Mouse (Mus musculus): Measurements from ENCODE around the gene 4930404N11Rik.

The 4930404N11Rik gene

DNA sequence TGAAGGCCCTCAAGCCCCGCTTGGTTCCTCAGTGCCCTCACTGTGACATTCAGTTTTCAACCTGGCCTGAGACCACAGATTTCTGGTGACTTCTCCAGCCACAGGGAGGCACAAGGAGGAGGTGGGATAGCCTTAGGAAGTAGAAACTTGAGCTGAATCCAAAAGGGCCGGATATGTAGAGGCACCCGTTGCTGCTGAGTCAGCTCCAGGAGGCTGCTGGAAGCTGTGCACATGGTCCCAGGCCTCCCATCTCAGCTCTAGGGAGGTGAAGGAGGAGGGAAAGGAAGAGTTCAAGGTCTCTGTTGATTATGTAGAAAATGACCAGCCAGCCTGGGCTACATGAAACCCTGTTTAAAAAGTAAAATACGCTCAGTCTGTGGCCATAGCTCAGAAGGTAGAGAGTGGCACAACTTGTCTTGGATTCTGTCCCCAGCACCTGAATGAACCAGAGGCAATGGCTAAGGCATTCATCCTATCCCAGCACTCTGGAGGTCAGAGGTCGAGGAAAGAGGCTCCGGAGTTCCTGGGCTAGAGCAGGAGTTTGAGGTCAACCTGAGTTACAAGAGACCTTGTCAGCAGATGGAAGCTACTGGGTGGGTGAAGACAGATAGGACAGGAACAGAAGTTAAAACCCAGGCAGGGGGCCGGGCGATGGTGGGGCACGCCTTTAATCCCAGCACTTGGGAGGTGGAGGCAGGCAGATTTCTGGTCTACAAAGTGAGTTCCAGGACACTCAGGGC lies 10.7 kb downstream of the 4930404N11Rik start:
- DNase-seq: peak; percentile 38

DNA sequence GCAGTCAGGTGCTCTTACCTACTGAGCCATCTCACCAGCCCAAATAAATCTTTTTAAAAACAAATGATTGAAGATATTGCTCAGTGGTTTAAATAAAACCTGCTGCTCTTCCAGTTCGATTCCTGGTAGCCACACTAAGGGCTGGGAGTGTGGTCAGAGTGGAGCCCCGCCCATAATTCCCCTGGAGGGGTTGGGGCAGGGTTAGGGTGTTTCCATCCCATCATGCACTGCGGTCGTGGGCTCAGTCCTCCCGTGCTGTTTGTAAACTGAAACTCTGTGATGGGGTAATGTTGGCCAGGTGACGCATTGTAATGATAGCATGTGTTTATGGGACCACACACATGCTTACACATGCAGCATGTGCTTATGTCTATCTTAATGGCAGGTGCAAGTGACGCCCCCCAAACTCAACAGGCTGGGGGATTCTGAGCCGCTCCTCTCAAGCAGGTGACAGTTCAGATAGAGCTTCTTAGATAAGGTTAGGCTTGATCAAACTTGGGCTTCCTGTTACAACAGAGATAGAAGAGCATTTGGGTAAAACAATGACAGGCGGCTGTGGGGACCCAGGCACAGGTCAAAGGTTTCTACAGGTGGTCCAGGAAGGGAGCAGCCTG lies 13.8 kb downstream of the 4930404N11Rik start:
- DNase-seq: peak; percentile 51

GRCm38 (mm10) chr10:81350351-81351063 lies 15.1 kb downstream of the 4930404N11Rik start, which contains the start of gene Hmg20b:
TSS of gene Hmg20b (minus strand) at chr10:81350480.
- DNase-seq: peak; percentile 99

- peak; percentile 67 for DNase-seq
Measured at GRCm38 (mm10) chr10:81349961-81350350, 15.7 kb downstream of the 4930404N11Rik start.

DNA sequence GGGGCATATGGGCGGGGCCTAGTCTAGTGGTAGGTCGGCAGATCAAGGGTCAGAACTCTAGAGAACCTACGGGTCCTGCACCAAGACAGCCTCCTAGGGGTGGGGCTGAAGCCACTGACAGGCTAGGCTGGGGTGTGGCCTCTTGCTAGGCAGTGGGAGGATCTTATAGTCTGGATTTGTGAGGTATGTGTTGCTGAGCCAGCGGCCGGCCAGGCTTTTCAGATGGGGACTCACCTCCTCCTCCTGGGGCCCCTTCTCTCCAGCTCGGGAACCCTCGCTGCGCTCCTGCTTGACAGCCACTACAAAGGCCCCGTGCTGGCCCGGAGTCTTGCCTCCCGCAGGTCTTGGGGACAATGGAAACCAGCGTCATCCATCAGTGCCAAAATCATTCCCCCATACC lies 16.5 kb downstream of the 4930404N11Rik start:
- peak; percentile 50 for DNase-seq

GRCm38 (mm10) chr10:81346453-81347067 lies 19.1 kb downstream of the 4930404N11Rik start:
- peak; percentile 25 for DNase-seq

DNA sequence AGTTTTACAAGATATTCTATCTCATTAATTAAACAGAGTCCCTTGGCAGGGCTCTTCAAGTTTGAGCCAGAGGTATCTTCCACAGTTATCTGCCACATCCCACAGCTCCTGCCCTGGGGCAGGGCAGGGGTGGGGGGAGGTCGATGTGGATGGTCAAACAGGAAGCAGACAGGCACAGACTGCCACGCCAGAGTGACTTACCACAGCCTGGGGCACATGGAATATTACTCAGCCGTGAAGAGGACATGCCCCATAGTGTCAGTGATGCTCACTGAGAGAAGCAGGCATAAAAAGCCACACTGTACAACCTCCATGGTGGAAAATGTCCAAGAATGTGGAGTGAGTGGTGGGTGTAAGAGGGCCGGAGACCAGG lies 20.5 kb downstream of the 4930404N11Rik start:
- DNase-seq: no peak

GRCm38 (mm10) chr10:81344421-81345161 lies 21.0 kb downstream of the 4930404N11Rik start:
- DNase-seq: peak; percentile 47

- no peak for DNase-seq
Measured at GRCm38 (mm10) chr10:81342686-81343505, 22.7 kb downstream of the 4930404N11Rik start, which contains the start of gene Gipc3. TSS of gene Gipc3 (minus strand) at chr10:81343266.

DNA sequence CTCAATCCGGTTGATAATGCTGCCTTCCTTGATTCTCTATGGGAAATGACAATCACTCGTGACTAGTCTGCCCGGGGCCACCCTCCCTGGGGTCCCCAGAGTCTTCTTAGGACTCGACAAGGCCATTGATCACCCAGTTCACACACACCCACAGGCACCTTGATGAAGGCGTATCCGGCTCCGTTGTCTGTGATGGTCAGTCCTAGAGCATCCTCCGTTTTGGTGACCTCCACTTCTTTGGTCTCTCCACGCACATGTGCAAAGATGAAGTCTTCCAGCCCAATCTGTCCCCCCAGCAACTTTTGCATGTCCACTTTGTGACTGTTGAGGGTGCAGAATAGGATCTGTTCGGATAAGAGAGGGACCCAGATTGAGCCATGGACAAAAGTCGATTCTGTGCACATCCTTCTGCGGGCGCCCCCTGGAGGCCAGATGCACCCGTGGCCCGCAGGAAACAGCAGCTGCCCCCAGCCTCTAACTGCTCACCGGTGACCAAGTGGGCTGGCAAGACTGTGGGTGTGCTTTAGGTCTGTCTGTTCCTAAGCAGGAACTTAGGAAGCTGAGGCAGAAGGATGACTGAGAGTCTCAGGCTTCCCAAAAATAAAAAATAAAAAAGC lies 24.2 kb downstream of the 4930404N11Rik start:
- peak; percentile 65 for DNase-seq

GRCm38 (mm10) chr10:81340551-81341332 lies 24.9 kb downstream of the 4930404N11Rik start:
- DNase-seq: peak; percentile 32

GRCm38 (mm10) chr10:81336558-81336957 lies 29.1 kb downstream of the 4930404N11Rik start:
- DNase-seq: no peak

DNA sequence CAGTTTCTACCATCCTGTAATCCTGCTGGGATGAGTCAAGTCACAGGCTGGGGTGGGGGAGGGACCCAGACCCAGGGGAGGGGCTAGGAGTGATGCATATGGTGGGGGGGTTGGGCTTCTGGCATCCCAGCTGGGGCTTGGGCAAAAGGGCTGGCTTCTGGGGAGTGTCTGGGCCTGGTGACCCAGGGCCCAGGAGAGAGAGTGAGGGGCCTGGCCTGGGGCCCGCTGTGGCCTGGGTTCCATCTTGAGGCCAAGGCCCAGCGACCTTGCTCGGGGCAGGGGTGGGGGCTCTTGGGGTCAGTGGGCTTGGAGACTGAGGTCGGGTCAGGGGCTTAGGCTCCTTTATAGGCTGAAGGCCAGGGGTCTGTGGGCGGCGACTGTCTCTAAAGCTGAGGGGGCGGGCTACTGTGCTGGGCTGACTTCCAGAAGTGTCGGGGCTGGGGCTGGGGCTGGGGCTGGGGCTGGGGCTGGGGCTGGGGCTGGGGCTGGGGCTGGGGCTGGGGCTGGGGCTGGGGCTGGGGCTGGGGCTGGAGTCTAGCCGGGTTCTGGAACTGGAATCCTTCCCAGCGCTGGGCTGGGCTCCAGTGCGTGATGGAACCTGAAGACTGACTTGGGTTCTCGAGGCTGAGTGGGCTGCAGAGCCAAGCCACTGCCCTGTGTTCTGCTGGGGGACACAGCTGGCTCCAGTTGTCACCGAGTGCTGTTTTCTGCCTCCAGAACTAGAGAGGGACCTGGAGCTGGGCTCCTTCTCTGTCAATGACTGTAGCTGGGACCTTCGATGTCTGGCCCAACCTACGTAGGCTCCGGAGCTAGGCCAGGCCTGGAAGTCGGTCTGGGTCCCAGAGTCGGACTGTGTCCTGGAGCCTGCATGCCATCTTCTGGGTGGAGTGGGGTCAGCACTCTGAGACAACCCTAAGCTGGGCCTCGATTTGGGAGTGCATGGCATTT lies 29.9 kb downstream of the 4930404N11Rik start:
- no peak for DNase-seq

- no peak for DNase-seq
Measured at GRCm38 (mm10) chr10:81334324-81334723, 31.3 kb downstream of the 4930404N11Rik start.

DNA sequence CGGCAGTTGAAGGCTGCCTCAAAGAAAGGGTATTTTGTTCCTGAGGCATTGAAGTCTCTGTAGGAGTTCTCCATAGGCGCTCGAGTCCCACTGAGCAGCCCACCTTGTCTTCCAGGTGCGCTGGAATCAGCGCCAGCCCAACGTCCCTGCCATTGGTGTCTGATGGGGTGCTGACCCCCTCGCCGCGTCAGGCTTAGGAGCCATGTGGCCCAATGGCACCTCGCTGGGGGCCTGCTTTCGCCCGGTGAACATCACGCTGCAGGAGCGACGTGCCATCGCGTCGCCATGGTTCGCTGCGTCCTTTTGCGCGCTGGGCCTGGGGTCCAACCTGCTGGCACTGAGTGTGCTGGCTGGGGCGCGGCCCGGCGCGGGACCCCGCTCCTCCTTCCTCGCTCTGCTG lies 33.3 kb downstream of the 4930404N11Rik start:
- no peak for DNase-seq

GRCm38 (mm10) chr10:81330007-81330406 lies 35.6 kb downstream of the 4930404N11Rik start:
- no peak for DNase-seq

DNA sequence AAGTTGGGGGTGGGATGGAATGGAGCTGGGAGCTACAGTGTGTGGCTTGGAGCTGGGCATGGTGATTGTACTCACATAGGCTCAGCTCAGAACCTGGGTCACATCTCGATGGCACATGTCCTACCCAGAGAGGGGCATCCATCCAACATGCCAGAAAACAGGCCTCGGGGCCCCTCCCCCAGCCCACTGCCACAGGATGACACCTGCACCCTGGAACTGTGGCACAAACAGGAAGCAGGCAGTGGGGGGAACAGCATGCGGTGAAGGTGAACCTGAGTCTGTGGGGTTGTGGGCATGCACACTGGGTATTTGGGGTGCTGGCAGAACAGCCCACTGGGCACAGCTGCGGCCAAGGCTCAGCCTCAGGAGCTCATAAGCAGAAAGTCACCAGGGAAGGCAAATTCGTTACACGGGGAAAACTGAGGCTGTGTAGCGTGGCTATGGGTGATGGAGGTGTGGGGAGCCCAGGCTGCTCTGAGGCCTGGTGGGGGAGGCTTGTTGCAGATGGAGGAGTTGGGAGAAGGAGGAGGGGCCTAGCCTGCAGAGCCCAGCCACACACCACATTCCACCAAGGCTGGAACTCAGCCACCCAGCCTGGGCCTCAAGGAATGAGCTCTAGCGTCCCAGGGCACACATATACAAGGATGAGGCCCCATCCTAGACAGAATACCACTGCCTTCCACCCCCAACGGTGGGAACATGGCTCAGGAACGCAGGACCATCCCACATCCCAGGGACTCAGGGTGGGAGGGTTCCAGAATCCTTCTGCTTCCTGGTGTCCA lies 36.2 kb downstream of the 4930404N11Rik start:
- peak; percentile 22 for DNase-seq

- no peak for DNase-seq
Measured at GRCm38 (mm10) chr10:81328386-81328785, 37.2 kb downstream of the 4930404N11Rik start, which contains the start of gene Tbxa2r. TSS of gene Tbxa2r (plus strand) at chr10:81328731.
